ENCODE assay signal across 10 mouse cellular contexts in the genomic region with DNA sequence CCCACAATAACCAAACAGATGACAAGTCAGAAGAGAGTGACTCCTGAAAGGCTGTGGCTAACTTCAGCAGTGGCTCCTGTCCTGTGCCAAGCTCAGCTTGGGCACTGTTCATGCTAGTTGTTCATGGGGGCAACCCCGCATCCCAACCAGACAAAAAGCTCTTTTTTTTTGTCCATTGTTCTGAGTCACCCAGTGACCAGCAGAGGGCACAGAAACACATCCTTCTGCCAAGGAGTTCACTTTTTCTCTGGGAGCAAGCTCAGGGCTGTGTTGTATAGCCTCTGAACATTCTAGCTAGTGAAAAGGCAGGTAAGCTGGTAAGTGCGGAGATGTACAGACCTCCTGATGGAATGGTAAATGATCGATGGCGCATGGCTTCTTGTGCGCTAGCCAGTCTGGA.
DNase-seq lines count a peak whose midpoint lies in the region; ATAC-seq and TF ChIP-seq lines count a peak whose summit lies in the region.
"Had no signal": no experiment of that assay in that cellular context is flagged by ENCODE, and none has a peak within 500 bp of the region (broad histone marks: within the 10 kb centered on the region; RNA-seq: fewer than 3 reads in every experiment).

No protein-coding gene starts in this region.

- H3K9ac ChIP-seq in liver, embryonic 16.5 days (ENCODE audit: low read depth, low read length), result peak overlapping the region; percentile 54

- intact Hi-C loops in left cerebral cortex, postnatal 4 days (cut with DNase I), result no loop called here
- intact Hi-C loops in left cerebral cortex, postnatal 25 days (cut with DNase I), result no loop called here

- TF ChIP-seq CTCF in brain, embryonic 14.5 days (IDR thresholded peaks at IDR 0.05; ENCODE audit: borderline replicate concordance, extremely low read depth, insufficient read depth, insufficient read length), result peak; percentile 55; the same call in 1 of the 2 replicates
- TF ChIP-seq CTCF in cortical plate, adult 2 months (IDR thresholded peaks at IDR 0.05; ENCODE audit: extremely low read depth, insufficient read depth, low read length), result 0 out of 2 replicates have a peak, but pooled peaks have one; percentile 14

- peak; percentile 52 for ATAC-seq in liver, embryonic 16.5 days (ENCODE audit: low read depth)

- H3K36me3 ChIP-seq in liver, embryonic 16.5 days (ENCODE audit: control insufficient read depth, insufficient read depth), result no peaks in the 10 kb centered on the region

- H3K27me3 ChIP-seq in liver, embryonic 16.5 days (ENCODE audit: control insufficient read depth, insufficient read depth, low read depth, low read length), result no peaks in the 10 kb centered on the region

- 0 out of 2 replicates have a peak, but pooled peaks cover 1% of the 10 kb centered on the region for H3K4me1 ChIP-seq in cortical plate, adult 2 months (ENCODE audit: control insufficient read depth, insufficient read depth, low read length)
- peaks cover 26% of the 10 kb centered on the region for H3K4me1 ChIP-seq in liver, embryonic 16.5 days (ENCODE audit: control insufficient read depth, low read depth, low read length)

- no peak overlapping the region for H3K27ac ChIP-seq in cortical plate, adult 2 months (ENCODE audit: insufficient read depth, low read length)
- H3K27ac ChIP-seq in liver, embryonic 16.5 days (ENCODE audit: low read length), result peak overlapping the region; percentile 77

- peak; percentile 37 for DNase-seq in left cerebral cortex, postnatal 4 days
- no peak for DNase-seq in left cerebral cortex, postnatal 25 days (ENCODE audit: low spot score in 2 of 2)
- DNase-seq in brain, embryonic 14.5 days (ENCODE audit: low read depth), result peak; percentile 47
- no peak for DNase-seq in gastrocnemius, postnatal 25 days
- DNase-seq in layer of hippocampus, postnatal 36 days, result no peak
- DNase-seq in left cerebral cortex, adult 11 months (ENCODE audit: low spot score), result no peak
- DNase-seq: kidney, adult 18-20 months had no signal

- no peaks in the 10 kb centered on the region for H3K9me3 ChIP-seq in liver, embryonic 16.5 days (replicated peaks; ENCODE audit: control insufficient read depth, low read length)
- H3K9me3 ChIP-seq: megakaryocyte, embryonic 14.5 days had no signal

- H3K4me2 ChIP-seq in liver, embryonic 16.5 days (ENCODE audit: low read depth, low read length), result peak overlapping the region; percentile 54

- 81% methylated on average over 5 of the region's 5 CpGs for WGBS in liver, embryonic 16.5 days (ENCODE audit: insufficient replicate concordance)

- TF ChIP-seq POLR2A in brain, embryonic 14.5 days (IDR thresholded peaks at IDR 0.05; ENCODE audit: borderline replicate concordance, extremely low read depth, insufficient read depth, insufficient read length, poor library complexity, severe bottlenecking), result no peak
- TF ChIP-seq POLR2A in cortical plate, adult 2 months (IDR thresholded peaks at IDR 0.05; ENCODE audit: extremely low read depth, insufficient read depth, low read length), result no peak

- H3K4me3 ChIP-seq in cortical plate, adult 2 months (ENCODE audit: insufficient read depth, low read length), result no peak overlapping the region
- H3K4me3 ChIP-seq in liver, embryonic 16.5 days (ENCODE audit: low read depth, low read length), result no peak overlapping the region

Comparison
In these comparisons a context has a peak if more than half of its experiments do, and no peak if none do; other contexts are left out.
1. DNase-seq: peak in left cerebral cortex, postnatal 4 days (single experiment) and brain, embryonic 14.5 days (single experiment); none in left cerebral cortex, postnatal 25 days (0 of 2), gastrocnemius, postnatal 25 days (single experiment), layer of hippocampus, postnatal 36 days (0 of 2) and left cerebral cortex, adult 11 months (single experiment).